Mouse (Mus musculus) ES-E14 (cell line): ENCODE results near the gene Rnaset2a.
"Not testable (repeated sequence)": the region's sequence is repeated elsewhere in the genome, so short reads cannot be mapped to it uniquely, and the experiment has no call there.

ENCODE experiments used
- CHD2 ChIP-seq: IDR thresholded peaks from 2 replicates; pipeline ENCODE4 v1.6.1; 2014; ENCODE audit warnings: mild to moderate bottlenecking, low read depth, low read length, inconsistent platforms
- HCFC1 ChIP-seq: IDR thresholded peaks from 2 replicates; pipeline ENCODE4 v1.6.1; 2012; ENCODE audit warnings: low read length, inconsistent platforms, borderline replicate concordance; ENCODE audit not compliant: insufficient read depth
- MAFK ChIP-seq: IDR thresholded peaks from 2 replicates; pipeline ENCODE4 v1.6.1; 2014; ENCODE audit warnings: mild to moderate bottlenecking, low read depth, low read length, inconsistent platforms; ENCODE audit not compliant: insufficient read depth
- ZC3H11A ChIP-seq: IDR thresholded peaks from 2 replicates; pipeline ENCODE4 v1.6.1; 2012; ENCODE audit warnings: low read depth, mild to moderate bottlenecking, inconsistent platforms, low read length, borderline replicate concordance
- ZNF384 ChIP-seq: IDR thresholded peaks from 2 replicates; pipeline ENCODE4 v1.6.1; 2012; ENCODE audit warnings: low read depth, low read length, inconsistent platforms

- not testable (repeated sequence) for TF ChIP-seq HCFC1, CHD2, ZC3H11A, MAFK, ZNF384
These were observed 55.1 kb downstream of the Rnaset2a start for GRCm38 (mm10) chr17:8092537-8093526.
